Mouse (Mus musculus) heart, embryonic 11.5 days (tissue): ENCODE data around the gene Grin2b. TPM values are rescaled to one million over a fixed set of nuclear protein-coding genes. Genes with fewer than 3 reads are reported as not detected.

ENCODE experiments used
- ATAC-seq: fragments of 200-750 bp; cut with Nextera tagmentation; replicated peaks from 2 replicates; pipeline ENCODE4 v1.8.0; 2017; ENCODE audit warnings: moderate library complexity; ENCODE audit not compliant: insufficient number of reproducible peaks, low FRiP score, low TSS enrichment
- H3K27ac ChIP-seq: fragments of 300-500 bp; sonication (generic); 2 replicates; pipeline ENCODE4 v1.5.1; 2014; ENCODE audit warnings: mild to moderate bottlenecking, low read depth, low read length
- H3K27me3 ChIP-seq: fragments of 300-500 bp; sonication (generic); 2 replicates; pipeline ENCODE4 v1.6.1; 2014; ENCODE audit warnings: mild to moderate bottlenecking, low read length, mixed read lengths; ENCODE audit not compliant: control insufficient read depth, insufficient read depth
- H3K36me3 ChIP-seq: fragments of 300-500 bp; sonication (generic); 2 replicates; pipeline ENCODE4 v1.6.1; 2014; ENCODE audit warnings: mild to moderate bottlenecking, low read length, moderate library complexity, mixed read lengths; ENCODE audit not compliant: control insufficient read depth, insufficient read depth
- H3K4me1 ChIP-seq: fragments of 300-500 bp; sonication (generic); 2 replicates; pipeline ENCODE4 v1.6.1; 2014; ENCODE audit warnings: low read length; ENCODE audit not compliant: control insufficient read depth, insufficient read depth
- H3K4me2 ChIP-seq: fragments of 300-500 bp; sonication (generic); 2 replicates; pipeline ENCODE4 v1.6.1; 2014; ENCODE audit warnings: mild to moderate bottlenecking, moderate library complexity
- H3K4me3 ChIP-seq: fragments of 300-500 bp; sonication (generic); 2 replicates; pipeline ENCODE4 v1.5.1; 2014; ENCODE audit warnings: low read depth, low read length
- H3K9ac ChIP-seq: fragments of 300-500 bp; sonication (generic); 2 replicates; pipeline ENCODE4 v1.6.1; 2014; ENCODE audit warnings: mild to moderate bottlenecking, low read depth, low read length, moderate library complexity
- H3K9me3 ChIP-seq: fragments of 300-500 bp; sonication (generic); replicated peaks from 2 replicates; pipeline ENCODE4 v1.6.1; 2016; ENCODE audit warnings: low read length; ENCODE audit not compliant: control insufficient read depth
- WGBS: fragments of 180-500 bp; shearing (Covaris S2); extraction: QIAGEN DNeasy Blood & Tissue Kit; methylation state at CpG from one replicate; pipeline ENCODE4 v1.1.7; 2014; ENCODE audit not compliant: insufficient replicate concordance; 5-methylcytosine and 5-hydroxymethylcytosine counted together
- polyA plus RNA-seq: library from polyadenylated mRNA; unstranded; fragments of >200 nt; fragmentation: Nextera tagmentation; extraction: Ambion mirVana; gene quantifications from 2 replicates; pipeline ENCODE4 v1.2.1, GENCODE M21; 2014

Grin2b gene
- polyA plus RNA-seq, 1 experiment from 2014 or later: 0.04 TPM

- Histone ChIP-seq H3K36me3 (no peaks in the 10 kb centered on the region), H3K4me2 (no peak overlapping the region), H3K27ac (no peak overlapping the region), H3K9me3 (no peaks in the 10 kb centered on the region), H3K9ac (no peak overlapping the region), H3K27me3 (no peaks in the 10 kb centered on the region), H3K4me3 (no peak overlapping the region), H3K4me1 (no peaks in the 10 kb centered on the region)
- no peak for ATAC-seq
- 73% methylated on average over 3 of the region's 3 CpGs for WGBS
Observed at GRCm38 (mm10) chr6:136042375-136042774, 130.9 kb downstream of the Grin2b start.

- no peaks in the 10 kb centered on the region for H3K27me3 ChIP-seq
- 86% methylated on average over 8 of the region's 8 CpGs for WGBS
- ATAC-seq: no peak
- no peak overlapping the region for H3K4me2 ChIP-seq
- H3K4me1 ChIP-seq: no peaks in the 10 kb centered on the region
- no peak overlapping the region for H3K9ac ChIP-seq
- no peaks in the 10 kb centered on the region for H3K36me3 ChIP-seq
- H3K27ac ChIP-seq: no peak overlapping the region
- H3K9me3 ChIP-seq: no peaks in the 10 kb centered on the region
- H3K4me3 ChIP-seq: no peak overlapping the region
Observed at GRCm38 (mm10) chr6:136041821-136042220, 131.5 kb downstream of the Grin2b start.

- no peaks in the 10 kb centered on the region for H3K36me3 ChIP-seq
Observed at GRCm38 (mm10) chr6:136040931-136041330, 132.4 kb downstream of the Grin2b start.

GRCm38 (mm10) chr6:136029235-136029939, 143.9 kb downstream of the Grin2b start:
- no peak overlapping the region for H3K9ac ChIP-seq
- no peaks in the 10 kb centered on the region for H3K27me3 ChIP-seq
- no peaks in the 10 kb centered on the region for H3K9me3 ChIP-seq
- H3K36me3 ChIP-seq: no peaks in the 10 kb centered on the region
- ATAC-seq: no peak
- H3K4me1 ChIP-seq: no peaks in the 10 kb centered on the region
- H3K4me3 ChIP-seq: no peak overlapping the region
- WGBS: 68% methylated on average over 4 of the region's 4 CpGs
- H3K27ac ChIP-seq: no peak overlapping the region
- H3K4me2 ChIP-seq: no peak overlapping the region

More at GRCm38 (mm10) chr6:136040931-136041330, 132.4 kb downstream of the Grin2b start:
- WGBS: 73% methylated on average over 3 of the region's 3 CpGs
- Histone ChIP-seq H3K9me3 (no peaks in the 10 kb centered on the region), H3K27ac (no peak overlapping the region), H3K27me3 (no peaks in the 10 kb centered on the region), H3K4me1 (no peaks in the 10 kb centered on the region), H3K9ac (no peak overlapping the region), H3K4me2 (no peak overlapping the region), H3K4me3 (no peak overlapping the region)
- ATAC-seq: no peak

GRCm38 (mm10) chr6:136026936-136027335, 146.4 kb downstream of the Grin2b start:
- Histone ChIP-seq H3K9me3 (no peaks in the 10 kb centered on the region), H3K4me1 (no peaks in the 10 kb centered on the region), H3K4me2 (no peak overlapping the region), H3K4me3 (no peak overlapping the region), H3K9ac (no peak overlapping the region), H3K27ac (no peak overlapping the region), H3K27me3 (no peaks in the 10 kb centered on the region), H3K36me3 (no peaks in the 10 kb centered on the region)
- ATAC-seq: no peak
- 88% methylated on average over 6 of the region's 6 CpGs for WGBS

- Histone ChIP-seq H3K4me1 (no peaks in the 10 kb centered on the region), H3K4me2 (no peak overlapping the region), H3K9me3 (no peaks in the 10 kb centered on the region), H3K27ac (no peak overlapping the region), H3K4me3 (no peak overlapping the region), H3K27me3 (no peaks in the 10 kb centered on the region), H3K9ac (no peak overlapping the region), H3K36me3 (no peaks in the 10 kb centered on the region)
- no peak for ATAC-seq
- WGBS: 72% methylated on average over 4 of the region's 4 CpGs
Observed at GRCm38 (mm10) chr6:136025801-136026200, 147.5 kb downstream of the Grin2b start.

GRCm38 (mm10) chr6:136020460-136020859, 152.9 kb downstream of the Grin2b start:
- Histone ChIP-seq H3K27me3 (no peaks in the 10 kb centered on the region), H3K4me3 (no peak overlapping the region), H3K4me2 (no peak overlapping the region), H3K4me1 (no peaks in the 10 kb centered on the region), H3K27ac (no peak overlapping the region), H3K36me3 (no peaks in the 10 kb centered on the region), H3K9me3 (no peaks in the 10 kb centered on the region), H3K9ac (no peak overlapping the region)
- 62% methylated on average over 3 of the region's 3 CpGs for WGBS
- ATAC-seq: no peak

GRCm38 (mm10) chr6:136018962-136019361, 154.3 kb downstream of the Grin2b start:
- ATAC-seq: no peak

More at GRCm38 (mm10) chr6:136018962-136019361, 154.3 kb downstream of the Grin2b start:
- Histone ChIP-seq H3K4me3 (no peak overlapping the region), H3K9me3 (no peaks in the 10 kb centered on the region), H3K9ac (no peak overlapping the region), H3K4me1 (no peaks in the 10 kb centered on the region), H3K27ac (no peak overlapping the region), H3K27me3 (no peaks in the 10 kb centered on the region), H3K36me3 (no peaks in the 10 kb centered on the region), H3K4me2 (no peak overlapping the region)
- WGBS: 79% methylated on average over 1 of the region's 1 CpGs
